Mouse (Mus musculus): ENCODE measurements around the gene Serpina12. TPM values are rescaled to one million over a fixed set of nuclear protein-coding genes. Genes with fewer than 3 reads are reported as not detected.

The Serpina12 gene
- polyA plus RNA-seq, 1 experiment from 2014 or later, result not detected

DNA sequence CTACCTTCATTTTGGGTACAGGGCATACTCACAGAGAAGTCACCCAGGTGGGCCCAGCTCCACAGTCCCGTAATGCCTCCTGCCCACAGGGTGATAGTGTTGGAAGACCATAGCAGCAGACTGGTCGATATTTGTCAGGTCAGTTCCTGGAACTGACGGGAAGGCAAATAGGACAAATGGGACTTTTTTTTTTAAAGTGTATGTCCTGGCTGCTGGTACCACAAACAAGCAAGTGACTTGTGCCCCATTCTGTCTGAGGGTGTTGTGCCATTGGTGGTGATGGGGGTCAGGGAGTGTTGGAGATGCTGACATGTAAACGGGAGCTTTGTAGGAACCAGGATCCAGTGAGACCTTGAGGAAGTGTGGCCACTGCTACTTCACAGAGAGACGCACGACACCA, 54.4 kb downstream of the Serpina12 start, which contains the start of gene Serpina11:
TSS of gene Serpina11 (minus strand) at position 101 of the 400 bp plus-strand sequence.
- Histone ChIP-seq H3K27ac (replicated peaks; ENCODE audit: low read depth, low read length) (no peak within 1 kb of the TSS), H3K27me3 (ENCODE audit: control insufficient read depth, insufficient read depth, low read length) (no peaks in the 10 kb centered on the region), H3K4me2 (ENCODE audit: low read depth, low read length) (no peak within 1 kb of the TSS), H3K9ac (replicated peaks; ENCODE audit: low read length) (no peak within 1 kb of the TSS), H3K9me3 (replicated peaks; ENCODE audit: control insufficient read depth, low read length) (no peaks in the 10 kb centered on the region), H3K4me3 (ENCODE audit: low read depth, low read length) (no peak within 1 kb of the TSS), H3K4me1 (ENCODE audit: control insufficient read depth, insufficient read depth, low read length) (no peaks in the 10 kb centered on the region), H3K36me3 (replicated peaks; ENCODE audit: control insufficient read depth, insufficient read depth, low read depth, low read length) (no peaks in the 10 kb centered on the region)
- DNase-seq (ENCODE audit: low spot score) (no peak), ATAC-seq (replicated peaks; ENCODE audit: insufficient number of reproducible peaks, low FRiP score, low TSS enrichment, low read depth) (no peak)
- WGBS, result 93% methylated on average over 6 of the region's 6 CpGs

GRCm38 (mm10) chr12:103989514-103989767, 54.8 kb downstream of the Serpina12 start:
- H3K27ac ChIP-seq (replicated peaks; ENCODE audit: low read depth, low read length), result no peak overlapping the region
- WGBS, result 47% methylated on average over 2 of the region's 2 CpGs
- no peaks in the 10 kb centered on the region for H3K27me3 ChIP-seq (ENCODE audit: control insufficient read depth, insufficient read depth, low read length)
- no peak overlapping the region for H3K4me3 ChIP-seq (ENCODE audit: low read depth, low read length)
- H3K4me2 ChIP-seq (ENCODE audit: low read depth, low read length), result no peak overlapping the region
- DNase-seq (ENCODE audit: low spot score) (no peak), ATAC-seq (replicated peaks; ENCODE audit: insufficient number of reproducible peaks, low FRiP score, low TSS enrichment, low read depth) (no peak)
- no peak overlapping the region for H3K9ac ChIP-seq (replicated peaks; ENCODE audit: low read length)
- no peaks in the 10 kb centered on the region for H3K4me1 ChIP-seq (ENCODE audit: control insufficient read depth, insufficient read depth, low read length)
- no peaks in the 10 kb centered on the region for H3K36me3 ChIP-seq (replicated peaks; ENCODE audit: control insufficient read depth, insufficient read depth, low read depth, low read length)
- no peaks in the 10 kb centered on the region for H3K9me3 ChIP-seq (replicated peaks; ENCODE audit: control insufficient read depth, low read length)

DNA sequence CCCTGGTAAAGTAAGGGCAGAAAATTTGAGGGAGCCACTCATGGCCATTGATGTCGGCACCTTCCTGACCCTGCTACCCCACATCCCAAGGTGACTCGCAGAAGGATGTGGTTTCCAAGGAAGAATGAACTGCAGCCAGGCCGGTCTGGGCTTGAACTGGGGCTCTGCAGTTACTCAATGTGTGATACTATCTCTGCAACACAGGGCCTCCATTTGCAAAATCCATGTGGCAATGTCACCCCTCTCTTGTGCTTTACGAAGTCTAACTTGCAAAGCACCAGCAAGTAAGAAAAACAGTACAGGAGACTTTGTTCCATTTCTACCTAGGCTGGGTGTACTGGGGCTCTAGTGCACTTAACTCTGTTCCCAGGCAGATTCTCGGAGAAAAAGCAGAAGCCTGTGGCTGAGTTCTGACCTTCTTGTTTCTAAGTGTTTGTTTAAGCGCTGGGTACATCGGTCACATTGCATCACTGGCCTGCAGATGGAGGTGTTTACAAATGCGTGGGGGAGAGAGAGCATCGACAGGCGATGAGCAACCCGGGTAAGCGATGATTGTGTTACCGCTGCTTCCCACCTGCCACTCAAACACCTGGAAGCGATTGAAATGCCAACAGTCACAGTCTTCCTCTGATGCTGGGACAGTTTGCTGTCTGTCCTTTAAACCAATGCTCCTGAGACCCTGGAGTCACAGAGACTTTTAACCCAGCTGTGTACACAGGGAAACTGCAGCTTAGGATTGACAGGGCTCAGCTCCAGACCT, 55.3 kb downstream of the Serpina12 start:
- no peaks in the 10 kb centered on the region for H3K27me3 ChIP-seq (ENCODE audit: control insufficient read depth, insufficient read depth, low read length)
- WGBS, result 56% methylated on average over 14 of the region's 14 CpGs
- no peaks in the 10 kb centered on the region for H3K36me3 ChIP-seq (replicated peaks; ENCODE audit: control insufficient read depth, insufficient read depth, low read depth, low read length)
- no peak overlapping the region for H3K4me3 ChIP-seq (ENCODE audit: low read depth, low read length)
- H3K9me3 ChIP-seq (replicated peaks; ENCODE audit: control insufficient read depth, low read length), result no peaks in the 10 kb centered on the region
- ATAC-seq (replicated peaks; ENCODE audit: insufficient number of reproducible peaks, low FRiP score, low TSS enrichment, low read depth), result no peak
- H3K4me1 ChIP-seq (ENCODE audit: control insufficient read depth, insufficient read depth, low read length), result no peaks in the 10 kb centered on the region
- H3K9ac ChIP-seq (replicated peaks; ENCODE audit: low read length), result no peak overlapping the region
- no peak overlapping the region for H3K27ac ChIP-seq (replicated peaks; ENCODE audit: low read depth, low read length)
- H3K4me2 ChIP-seq (ENCODE audit: low read depth, low read length), result no peak overlapping the region
- DNase-seq (ENCODE audit: low spot score), result no peak

GRCm38 (mm10) chr12:103985868-103986267, 58.4 kb downstream of the Serpina12 start:
- Histone ChIP-seq H3K27ac (replicated peaks; ENCODE audit: low read depth, low read length) (no peak overlapping the region), H3K9ac (replicated peaks; ENCODE audit: low read length) (no peak overlapping the region), H3K36me3 (replicated peaks; ENCODE audit: control insufficient read depth, insufficient read depth, low read depth, low read length) (no peaks in the 10 kb centered on the region), H3K4me1 (ENCODE audit: control insufficient read depth, insufficient read depth, low read length) (no peaks in the 10 kb centered on the region), H3K9me3 (replicated peaks; ENCODE audit: control insufficient read depth, low read length) (no peaks in the 10 kb centered on the region), H3K4me3 (ENCODE audit: low read depth, low read length) (no peak overlapping the region), H3K27me3 (ENCODE audit: control insufficient read depth, insufficient read depth, low read length) (no peaks in the 10 kb centered on the region), H3K4me2 (ENCODE audit: low read depth, low read length) (no peak overlapping the region)
- DNase-seq (ENCODE audit: low spot score) (no peak), ATAC-seq (replicated peaks; ENCODE audit: insufficient number of reproducible peaks, low FRiP score, low TSS enrichment, low read depth) (no peak)
- WGBS, result 64% methylated on average over 5 of the region's 5 CpGs

DNA sequence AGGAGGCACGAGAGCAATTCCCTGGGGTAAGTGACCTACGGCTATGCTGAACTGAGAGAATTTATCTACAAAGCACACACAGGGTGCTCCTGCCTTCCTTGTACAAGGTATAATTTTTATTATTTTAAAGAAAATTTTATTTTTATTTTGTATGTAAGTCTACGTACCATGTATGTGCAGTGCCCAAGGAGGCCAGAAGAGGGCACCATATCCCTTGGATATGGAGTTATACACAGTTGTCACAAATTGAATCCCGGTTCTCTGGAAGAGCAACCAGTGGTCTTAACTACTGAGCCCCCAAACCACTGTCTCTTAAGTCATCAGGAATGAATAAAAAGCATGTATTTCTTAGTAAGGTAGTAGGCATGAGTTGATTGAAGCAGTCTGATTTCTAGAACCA, 59.3 kb downstream of the Serpina12 start:
- Histone ChIP-seq H3K4me1 (ENCODE audit: control insufficient read depth, insufficient read depth, low read length) (no peaks in the 10 kb centered on the region), H3K36me3 (replicated peaks; ENCODE audit: control insufficient read depth, insufficient read depth, low read depth, low read length) (no peaks in the 10 kb centered on the region), H3K9me3 (replicated peaks; ENCODE audit: control insufficient read depth, low read length) (no peaks in the 10 kb centered on the region), H3K27ac (replicated peaks; ENCODE audit: low read depth, low read length) (no peak overlapping the region), H3K4me2 (ENCODE audit: low read depth, low read length) (no peak overlapping the region), H3K9ac (replicated peaks; ENCODE audit: low read length) (no peak overlapping the region), H3K27me3 (ENCODE audit: control insufficient read depth, insufficient read depth, low read length) (no peaks in the 10 kb centered on the region), H3K4me3 (ENCODE audit: low read depth, low read length) (no peak overlapping the region)
- 69% methylated on average over 4 of the region's 4 CpGs for WGBS
- DNase-seq (ENCODE audit: low spot score) (peak; percentile 68), ATAC-seq (replicated peaks; ENCODE audit: insufficient number of reproducible peaks, low FRiP score, low TSS enrichment, low read depth) (no peak)

GRCm38 (mm10) chr12:103981646-103982360, 62.4 kb downstream of the Serpina12 start:
- no peaks in the 10 kb centered on the region for H3K4me1 ChIP-seq (ENCODE audit: control insufficient read depth, insufficient read depth, low read length)
- H3K4me3 ChIP-seq (ENCODE audit: low read depth, low read length), result no peak overlapping the region
- no peak overlapping the region for H3K27ac ChIP-seq (replicated peaks; ENCODE audit: low read depth, low read length)
- no peaks in the 10 kb centered on the region for H3K36me3 ChIP-seq (replicated peaks; ENCODE audit: control insufficient read depth, insufficient read depth, low read depth, low read length)
- H3K27me3 ChIP-seq (ENCODE audit: control insufficient read depth, insufficient read depth, low read length), result no peaks in the 10 kb centered on the region
- H3K4me2 ChIP-seq (ENCODE audit: low read depth, low read length), result no peak overlapping the region
- no peaks in the 10 kb centered on the region for H3K9me3 ChIP-seq (replicated peaks; ENCODE audit: control insufficient read depth, low read length)
- no peak for ATAC-seq (replicated peaks; ENCODE audit: insufficient number of reproducible peaks, low FRiP score, low TSS enrichment, low read depth)
- H3K9ac ChIP-seq (replicated peaks; ENCODE audit: low read length), result no peak overlapping the region
- 79% methylated on average over 7 of the region's 7 CpGs for WGBS
- no peak for DNase-seq (ENCODE audit: low spot score)

Other genes starting within 250 kb of the Serpina12 start
- 0.46 TPM in 1 of 2 replicates, not detected in the other for gene Serpina1b, start 214.1 kb downstream of the Serpina12 start, polyA plus RNA-seq (2014; fragmentation: Nextera tagmentation; extraction: Ambion mirVana)
- gene Serpina1a, start 180.9 kb downstream of the Serpina12 start, polyA plus RNA-seq (2014; fragmentation: Nextera tagmentation; extraction: Ambion mirVana), result not detected in 2 replicates
- 0.31 TPM in 1 of 2 replicates, not detected in the other for gene Serpina1c, start 139.6 kb downstream of the Serpina12 start, polyA plus RNA-seq (2014; fragmentation: Nextera tagmentation; extraction: Ambion mirVana)
- not detected in 2 replicates for gene Serpina1e, start 85.5 kb downstream of the Serpina12 start, polyA plus RNA-seq (2014; fragmentation: Nextera tagmentation; extraction: Ambion mirVana)
- not detected in 2 replicates for gene Serpina11, start 54.5 kb downstream of the Serpina12 start, polyA plus RNA-seq (2014; fragmentation: Nextera tagmentation; extraction: Ambion mirVana)
- gene Serpina9, start 30.7 kb downstream of the Serpina12 start, polyA plus RNA-seq (2014; fragmentation: Nextera tagmentation; extraction: Ambion mirVana), result not detected in 2 replicates
- not detected in 2 replicates for gene Serpina5, start 56.7 kb upstream of the Serpina12 start, polyA plus RNA-seq (2014; fragmentation: Nextera tagmentation; extraction: Ambion mirVana)
- gene Serpina3a, start 68.3 kb upstream of the Serpina12 start, polyA plus RNA-seq (2014; fragmentation: Nextera tagmentation; extraction: Ambion mirVana), result not detected in 2 replicates
- gene Serpina3b, start 83.6 kb upstream of the Serpina12 start, polyA plus RNA-seq (2014; fragmentation: Nextera tagmentation; extraction: Ambion mirVana), result not detected in 2 replicates
- not detected in 2 replicates for gene Serpina3c, start 109.4 kb upstream of the Serpina12 start, polyA plus RNA-seq (2014; fragmentation: Nextera tagmentation; extraction: Ambion mirVana)
- gene Serpina3f, start 170.1 kb upstream of the Serpina12 start, polyA plus RNA-seq (2014; fragmentation: Nextera tagmentation; extraction: Ambion mirVana), result 0.13 TPM in 1 of 2 replicates, not detected in the other
- gene Serpina3g, start 191.8 kb upstream of the Serpina12 start, polyA plus RNA-seq (2014; fragmentation: Nextera tagmentation; extraction: Ambion mirVana), result 0.35 and 0.43 TPM in 2 replicates
- not detected in 2 replicates for gene Serpina3i, start 218.7 kb upstream of the Serpina12 start, polyA plus RNA-seq (2014; fragmentation: Nextera tagmentation; extraction: Ambion mirVana)